Mouse (Mus musculus): Measurements from ENCODE around the gene Stab2. TPM values are rescaled to one million over a fixed set of nuclear protein-coding genes. Genes with fewer than 3 reads are reported as not detected.
A peak's percentile ranks its signal among the peaks of the same experiment; 100 is the strongest.

The Stab2 gene
- total RNA-seq, 1 experiment, result 0.27 TPM

DNA sequence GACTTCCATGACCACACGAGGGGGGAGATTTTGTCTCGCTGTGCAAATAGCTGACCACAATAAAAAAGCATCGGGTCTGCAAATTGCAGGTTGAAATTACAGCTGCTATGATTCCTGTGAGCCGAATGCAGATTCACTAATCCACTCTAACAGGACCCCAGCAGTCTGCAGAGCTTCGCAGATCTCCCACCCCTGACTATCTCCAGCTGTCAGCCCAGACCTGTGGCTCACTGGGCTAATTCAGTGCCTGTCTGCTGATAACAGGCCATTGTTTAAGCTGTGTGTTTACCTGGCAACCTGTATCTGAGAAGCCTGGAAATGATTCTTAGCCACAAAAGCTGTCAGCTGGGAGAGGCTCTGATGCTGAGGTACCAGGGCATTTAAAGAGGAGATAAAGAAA lies 29.2 kb upstream of the Stab2 start:
- in situ Hi-C loops (cut with MboI; ENCODE audit: low sequenced_read_pairs in 2 of 2, unreplicated experiment in 2 of 2), result loop anchor here (25.0 kb wide), 2 partner anchors 475 to 1275 kb away; partner anchors contain the start of gene Pah (in 1 of the 2)
- TF ChIP-seq HCFC1 (IDR thresholded peaks at IDR 0.05; ENCODE audit: borderline replicate concordance, insufficient read depth, low read length) (no peak), MAFK (IDR thresholded peaks at IDR 0.05; ENCODE audit: insufficient read depth, low read depth, low read length) (no peak), ZNF384 (IDR thresholded peaks at IDR 0.05; ENCODE audit: low read depth, low read length) (no peak), ZC3H11A (IDR thresholded peaks at IDR 0.05; ENCODE audit: borderline replicate concordance, low read depth, low read length) (no peak), CHD2 (IDR thresholded peaks at IDR 0.05; ENCODE audit: low read depth, low read length) (no peak)
- H3K4me1 ChIP-seq (ENCODE audit: control insufficient read depth in 2 of 2, insufficient read depth in 2 of 2, low read length in 2 of 2, poor library complexity in 1 of 2), result no peaks in the 10 kb centered on the region
- H3K36me3 ChIP-seq (ENCODE audit: control insufficient read depth, insufficient read depth, low read length, poor library complexity, severe bottlenecking), result no peaks in the 10 kb centered on the region
- DNase-seq (ENCODE audit: low read depth, low spot score), result no peak
- H3K4me3 ChIP-seq (ENCODE audit: insufficient read depth in 1 of 2, low read depth in 1 of 2, low read length in 2 of 2, poor library complexity in 1 of 2, severe bottlenecking in 1 of 2), result no peak overlapping the region
- H3K9ac ChIP-seq (ENCODE audit: insufficient read depth, low read depth, low read length, poor library complexity, severe bottlenecking), result no peak overlapping the region
- no peaks in the 10 kb centered on the region for H3K9me3 ChIP-seq (ENCODE audit: control insufficient read depth, insufficient read depth, low read depth, low read length)
- H3K27ac ChIP-seq (ENCODE audit: insufficient read depth, low read depth, low read length, poor library complexity, severe bottlenecking), result no peak overlapping the region

DNA sequence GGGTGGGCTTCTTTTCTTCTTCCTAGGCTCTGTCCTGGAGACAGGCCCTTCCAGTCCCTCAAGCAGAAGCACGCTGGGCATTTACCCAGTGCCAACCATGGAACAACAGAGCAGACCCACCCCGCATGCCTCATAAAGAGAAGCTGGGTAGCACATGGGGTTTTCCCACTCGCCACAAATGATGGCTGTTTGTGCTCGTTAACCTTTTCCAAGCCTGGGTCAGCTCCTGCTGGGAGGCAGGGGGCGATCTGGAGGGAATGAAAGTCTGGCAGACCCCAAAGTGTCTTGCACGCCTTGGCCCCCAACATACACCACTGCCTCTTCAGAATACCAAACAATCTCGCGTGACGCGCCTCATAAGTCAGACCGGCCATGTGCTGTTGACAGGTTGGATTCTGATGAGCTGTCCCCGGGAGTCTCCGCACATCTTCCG lies 28.5 kb upstream of the Stab2 start:
- no peaks in the 10 kb centered on the region for H3K36me3 ChIP-seq (ENCODE audit: control insufficient read depth, insufficient read depth, low read length, poor library complexity, severe bottlenecking)
- no peak for DNase-seq (ENCODE audit: low read depth, low spot score)
- H3K27ac ChIP-seq (ENCODE audit: insufficient read depth, low read depth, low read length, poor library complexity, severe bottlenecking), result no peak overlapping the region
- no peaks in the 10 kb centered on the region for H3K4me1 ChIP-seq (ENCODE audit: control insufficient read depth in 2 of 2, insufficient read depth in 2 of 2, low read length in 2 of 2, poor library complexity in 1 of 2)
- H3K4me3 ChIP-seq (ENCODE audit: insufficient read depth in 1 of 2, low read depth in 1 of 2, low read length in 2 of 2, poor library complexity in 1 of 2, severe bottlenecking in 1 of 2), result no peak overlapping the region
- TF ChIP-seq ZNF384 (IDR thresholded peaks at IDR 0.05; ENCODE audit: low read depth, low read length) (no peak), CHD2 (IDR thresholded peaks at IDR 0.05; ENCODE audit: low read depth, low read length) (no peak)
- in situ Hi-C loops (cut with MboI; ENCODE audit: low sequenced_read_pairs in 2 of 2, unreplicated experiment in 2 of 2), result loop anchor here (25.0 kb wide), 2 partner anchors 476 to 1276 kb away; partner anchors contain the start of gene Pah (in 1 of the 2)
- H3K9me3 ChIP-seq (ENCODE audit: control insufficient read depth, insufficient read depth, low read depth, low read length), result no peaks in the 10 kb centered on the region
- H3K9ac ChIP-seq (ENCODE audit: insufficient read depth, low read depth, low read length, poor library complexity, severe bottlenecking), result no peak overlapping the region

DNA sequence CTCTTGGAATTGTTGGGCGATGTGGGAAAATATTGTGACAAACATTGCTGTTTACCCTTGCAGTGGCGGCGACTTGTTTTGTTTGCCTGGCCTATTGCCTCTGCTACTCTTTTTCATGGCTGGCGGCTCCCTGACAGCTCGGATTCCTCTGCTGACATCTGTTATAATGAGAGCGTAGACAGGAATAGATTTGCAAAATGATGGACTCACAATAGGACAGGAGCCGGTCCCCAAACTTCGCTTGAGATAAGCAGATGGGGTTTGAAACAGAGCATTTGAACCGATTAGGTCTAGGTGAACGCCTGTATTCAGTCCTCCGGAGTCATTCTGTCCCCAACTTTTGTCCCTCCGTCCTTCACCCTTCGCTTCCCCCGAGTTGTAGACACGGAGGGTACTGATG lies 28.0 kb upstream of the Stab2 start:
- in situ Hi-C loops (cut with MboI; ENCODE audit: low sequenced_read_pairs in 2 of 2, unreplicated experiment in 2 of 2), result loop anchor here (25.0 kb wide), 2 partner anchors 476 to 1276 kb away; partner anchors contain the start of gene Pah (in 1 of the 2)
- Histone ChIP-seq H3K36me3 (ENCODE audit: control insufficient read depth, insufficient read depth, low read length, poor library complexity, severe bottlenecking) (no peaks in the 10 kb centered on the region), H3K9ac (ENCODE audit: insufficient read depth, low read depth, low read length, poor library complexity, severe bottlenecking) (no peak overlapping the region), H3K27ac (ENCODE audit: insufficient read depth, low read depth, low read length, poor library complexity, severe bottlenecking) (no peak overlapping the region), H3K4me1 (ENCODE audit: control insufficient read depth in 2 of 2, insufficient read depth in 2 of 2, low read length in 2 of 2, poor library complexity in 1 of 2) (no peaks in the 10 kb centered on the region), H3K4me3 (ENCODE audit: insufficient read depth in 1 of 2, low read depth in 1 of 2, low read length in 2 of 2, poor library complexity in 1 of 2, severe bottlenecking in 1 of 2) (no peak overlapping the region), H3K9me3 (ENCODE audit: control insufficient read depth, insufficient read depth, low read depth, low read length) (no peaks in the 10 kb centered on the region)
- DNase-seq (ENCODE audit: low read depth, low spot score), result no peak
- TF ChIP-seq ZC3H11A (IDR thresholded peaks at IDR 0.05; ENCODE audit: borderline replicate concordance, low read depth, low read length), result no peak
- TF ChIP-seq MAFK (IDR thresholded peaks at IDR 0.05; ENCODE audit: insufficient read depth, low read depth, low read length), result no peak
- TF ChIP-seq HCFC1 (IDR thresholded peaks at IDR 0.05; ENCODE audit: borderline replicate concordance, insufficient read depth, low read length), result no peak
- TF ChIP-seq CHD2 (IDR thresholded peaks at IDR 0.05; ENCODE audit: low read depth, low read length), result no peak
- no peak for TF ChIP-seq ZNF384 (IDR thresholded peaks at IDR 0.05; ENCODE audit: low read depth, low read length)

DNA sequence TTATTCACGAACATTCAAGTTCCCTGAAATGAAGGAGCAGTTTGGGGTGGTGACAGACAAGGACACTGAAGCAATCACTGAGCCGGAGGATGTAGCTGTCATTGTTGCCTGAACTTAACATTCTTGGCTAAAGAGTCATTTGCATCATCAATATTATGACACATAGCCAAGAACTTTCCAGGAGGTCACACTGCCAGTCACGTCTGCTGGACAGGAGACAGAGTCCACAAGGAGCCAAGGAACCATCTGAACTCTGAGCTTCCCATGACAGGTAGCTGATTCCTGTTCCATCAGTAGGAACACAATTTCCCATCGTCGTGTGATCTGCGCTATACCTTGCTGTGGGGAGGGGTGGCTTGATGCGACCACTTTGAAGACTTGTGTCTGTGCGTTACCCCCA lies 24.9 kb upstream of the Stab2 start:
- TF ChIP-seq MAFK (IDR thresholded peaks at IDR 0.05; ENCODE audit: insufficient read depth, low read depth, low read length), result no peak
- TF ChIP-seq ZC3H11A (IDR thresholded peaks at IDR 0.05; ENCODE audit: borderline replicate concordance, low read depth, low read length), result no peak
- TF ChIP-seq CHD2 (IDR thresholded peaks at IDR 0.05; ENCODE audit: low read depth, low read length), result no peak
- TF ChIP-seq HCFC1 (IDR thresholded peaks at IDR 0.05; ENCODE audit: borderline replicate concordance, insufficient read depth, low read length), result no peak
- Histone ChIP-seq H3K36me3 (ENCODE audit: control insufficient read depth, insufficient read depth, low read length, poor library complexity, severe bottlenecking) (no peaks in the 10 kb centered on the region), H3K4me1 (ENCODE audit: control insufficient read depth in 2 of 2, insufficient read depth in 2 of 2, low read length in 2 of 2, poor library complexity in 1 of 2) (no peaks in the 10 kb centered on the region), H3K9me3 (ENCODE audit: control insufficient read depth, insufficient read depth, low read depth, low read length) (no peaks in the 10 kb centered on the region), H3K4me3 (ENCODE audit: insufficient read depth in 1 of 2, low read depth in 1 of 2, low read length in 2 of 2, poor library complexity in 1 of 2, severe bottlenecking in 1 of 2) (no peak overlapping the region), H3K9ac (ENCODE audit: insufficient read depth, low read depth, low read length, poor library complexity, severe bottlenecking) (no peak overlapping the region), H3K27ac (ENCODE audit: insufficient read depth, low read depth, low read length, poor library complexity, severe bottlenecking) (no peak overlapping the region)
- in situ Hi-C loops (cut with MboI; ENCODE audit: low sequenced_read_pairs in 2 of 2, unreplicated experiment in 2 of 2), result loop anchor here (5.0 to 25.0 kb wide), 3 partner anchors 475 to 1280 kb away; partner anchors contain the start of gene Pah (in 1 of the 2)
- DNase-seq (ENCODE audit: low read depth, low spot score), result no peak

DNA sequence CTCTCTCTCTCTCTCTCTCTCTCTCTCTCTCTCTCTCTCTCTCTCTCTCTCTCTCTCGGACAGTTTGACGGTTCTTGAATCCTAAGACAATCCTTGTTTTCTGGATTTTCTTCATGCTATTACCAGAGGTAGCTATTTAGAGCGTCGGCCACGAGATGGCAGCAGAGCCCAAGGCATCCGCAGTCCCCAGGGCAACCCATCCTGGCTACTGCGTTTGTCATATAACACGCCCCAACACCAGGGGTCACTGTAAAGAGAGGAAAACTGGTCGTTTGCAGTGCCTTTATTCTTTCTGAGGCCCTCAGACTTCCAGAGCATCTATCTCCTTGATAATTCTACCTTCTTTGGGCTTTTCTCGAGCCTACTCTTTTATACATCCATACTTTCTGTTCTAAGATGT lies 17.1 kb upstream of the Stab2 start:
- Histone ChIP-seq H3K4me3 (ENCODE audit: insufficient read depth in 1 of 2, low read depth in 1 of 2, low read length in 2 of 2, poor library complexity in 1 of 2, severe bottlenecking in 1 of 2) (no peak overlapping the region), H3K36me3 (ENCODE audit: control insufficient read depth, insufficient read depth, low read length, poor library complexity, severe bottlenecking) (no peaks in the 10 kb centered on the region), H3K4me1 (ENCODE audit: control insufficient read depth in 2 of 2, insufficient read depth in 2 of 2, low read length in 2 of 2, poor library complexity in 1 of 2) (no peaks in the 10 kb centered on the region), H3K9me3 (ENCODE audit: control insufficient read depth, insufficient read depth, low read depth, low read length) (no peaks in the 10 kb centered on the region), H3K9ac (ENCODE audit: insufficient read depth, low read depth, low read length, poor library complexity, severe bottlenecking) (no peak overlapping the region), H3K27ac (ENCODE audit: insufficient read depth, low read depth, low read length, poor library complexity, severe bottlenecking) (no peak overlapping the region)
- TF ChIP-seq MAFK (IDR thresholded peaks at IDR 0.05; ENCODE audit: insufficient read depth, low read depth, low read length), result no peak
- TF ChIP-seq CHD2 (IDR thresholded peaks at IDR 0.05; ENCODE audit: low read depth, low read length), result no peak
- peak; percentile 99 for TF ChIP-seq ZC3H11A (IDR thresholded peaks at IDR 0.05; ENCODE audit: borderline replicate concordance, low read depth, low read length)
- TF ChIP-seq HCFC1 (IDR thresholded peaks at IDR 0.05; ENCODE audit: borderline replicate concordance, insufficient read depth, low read length), result no peak
- peak; percentile 70 for DNase-seq (ENCODE audit: low read depth, low spot score)
- in situ Hi-C loops (cut with MboI; ENCODE audit: low sequenced_read_pairs in 2 of 2, unreplicated experiment in 2 of 2), result loop anchor here (25.0 kb wide), 2 partner anchors 487 to 1287 kb away; partner anchors contain the start of gene Pah (in 1 of the 2)
